Mouse (Mus musculus) brain, adult 2 months (tissue): ENCODE measurements at regions not wholly inside any gene's neighbourhood (a gene's known extent, or its start where the extent isn't known, plus 50 kb on each side); places are given as distances from the start of the nearest gene placed in this dataset.

Source experiments
- DNase-seq: peaks from one replicate; pipeline ENCODE4 v3.0.0; 2011; ENCODE audit warnings: low read depth, low spot score

DNA sequence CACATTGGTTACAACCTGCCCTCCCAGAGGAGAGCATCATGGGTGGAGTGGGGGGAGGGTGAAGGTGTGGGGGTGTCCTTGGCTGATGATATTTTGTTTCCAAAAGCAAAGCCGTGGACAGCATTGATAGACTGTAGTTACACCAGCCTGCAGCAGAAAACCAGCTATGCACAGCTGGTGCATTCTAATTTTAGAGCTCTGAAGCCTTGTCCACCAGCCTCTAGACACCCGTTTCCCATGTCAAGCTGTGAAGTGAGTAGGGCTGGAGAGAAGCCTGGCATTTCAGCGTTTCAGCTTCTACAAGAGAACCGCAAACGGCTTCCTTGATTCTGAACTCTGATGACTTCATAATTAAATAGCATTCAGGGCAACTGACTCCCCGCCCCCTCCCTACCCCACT is 310.7 kb upstream of the Rorb start:
- peak; percentile 54 for DNase-seq
